Mouse (Mus musculus) neutrophil, adult 5-6 weeks (primary cell): Measurements from ENCODE around the gene Hpca. TPM values are rescaled to one million over a fixed set of nuclear protein-coding genes. Genes with fewer than 3 reads are reported as not detected.

ENCODE experiments used
- ATAC-seq: fragments of 151-379, 151-347 bp; 2 replicates; pipeline ENCODE4 v1.8.0; 2017; ENCODE audit warnings: mild to moderate bottlenecking, moderate TSS enrichment; ENCODE audit not compliant: insufficient number of reproducible peaks, poor library complexity, low FRiP score, severe bottlenecking; ENCODE audit errors: extremely low read depth
- total RNA-seq: library from RNA; stranded (forward); fragments of 200-1000 nt; gene quantifications from 2 replicates; pipeline ENCODE4 v1.2.3, GENCODE M21; 2017

The Hpca gene
- total RNA-seq, 1 experiment from 2014 or later, result not detected

DNA sequence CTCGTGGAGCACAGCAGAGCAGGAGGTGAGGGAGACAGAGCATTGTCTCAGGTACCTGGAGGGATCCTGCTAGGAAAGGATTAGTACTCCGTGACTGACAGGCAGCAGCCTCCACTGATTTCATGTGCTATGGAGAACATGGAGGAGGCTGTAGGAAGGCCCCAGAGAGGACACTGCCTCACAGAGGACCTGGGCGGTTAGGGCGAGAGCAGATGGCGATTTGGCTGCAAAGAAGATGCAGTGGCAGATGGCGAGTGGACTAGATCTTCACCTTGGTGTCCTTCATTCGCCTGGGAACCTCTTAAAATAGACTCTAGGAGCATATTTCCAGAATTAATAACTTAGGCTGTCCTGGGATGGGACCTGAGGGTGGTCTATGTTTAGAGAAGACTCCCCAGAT lies 40.8 kb downstream of the Hpca start:
- ATAC-seq, result no peak

DNA sequence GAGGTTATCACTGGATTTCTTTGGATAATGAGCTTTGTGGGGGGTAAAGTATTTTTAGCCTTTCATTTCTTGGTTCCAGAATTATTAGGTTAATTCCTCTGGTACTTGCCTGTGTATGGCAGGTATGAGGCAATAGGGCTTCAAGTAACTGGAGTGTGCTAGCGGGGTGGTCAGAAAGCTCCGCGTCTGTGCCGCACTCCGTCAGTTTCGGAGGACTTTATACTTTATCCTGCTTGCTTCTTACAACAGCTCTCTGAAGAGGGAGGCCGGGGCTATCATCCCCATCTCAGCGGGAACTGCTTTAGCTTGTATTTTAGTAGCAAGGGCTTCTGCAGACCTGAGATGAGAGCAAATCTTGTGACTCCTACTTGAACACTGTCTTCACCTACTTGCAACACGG lies 42.7 kb downstream of the Hpca start:
- no peak for ATAC-seq

GRCm38 (mm10) chr4:129068848-129069247 lies 53.0 kb downstream of the Hpca start:
- no peak for ATAC-seq

DNA sequence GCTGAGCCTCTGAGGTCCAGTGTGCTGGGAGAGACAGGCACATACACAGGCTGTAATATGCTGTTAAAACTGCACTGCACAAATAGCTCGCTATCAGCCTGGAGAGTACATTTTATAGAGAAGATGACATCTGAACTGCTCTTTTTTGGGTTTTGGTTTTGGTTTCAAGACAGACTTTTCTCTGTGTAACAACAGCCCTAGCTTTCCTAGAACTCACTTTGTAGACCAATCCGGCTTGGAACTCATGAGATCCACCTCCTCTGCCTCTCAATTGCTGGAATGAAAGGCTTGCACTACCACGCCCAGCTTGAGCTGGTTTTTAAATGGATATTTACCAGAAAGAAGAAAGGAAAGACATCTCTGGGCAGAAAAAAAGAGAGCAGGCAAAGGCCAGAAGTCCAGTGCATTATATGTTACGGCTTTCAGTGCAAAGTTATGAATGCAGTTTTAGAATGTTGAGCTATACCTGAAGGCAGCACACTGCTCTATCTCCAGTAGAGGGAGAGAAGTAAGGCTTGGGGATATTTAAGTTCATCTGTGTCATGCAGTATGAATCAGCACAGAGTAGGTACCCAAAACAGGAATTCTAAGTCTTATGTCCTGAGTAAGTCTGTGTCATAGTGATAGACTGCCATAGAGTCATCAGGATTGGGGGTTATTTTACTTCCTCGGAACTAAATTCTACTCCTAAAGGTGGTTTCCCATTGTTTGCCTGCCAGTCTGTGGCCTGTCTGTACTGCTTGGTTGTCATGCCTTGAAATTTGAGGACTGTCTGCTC lies 54.0 kb downstream of the Hpca start:
- ATAC-seq, result no peak

GRCm38 (mm10) chr4:129065688-129066236 lies 56.1 kb downstream of the Hpca start:
- no peak for ATAC-seq

DNA sequence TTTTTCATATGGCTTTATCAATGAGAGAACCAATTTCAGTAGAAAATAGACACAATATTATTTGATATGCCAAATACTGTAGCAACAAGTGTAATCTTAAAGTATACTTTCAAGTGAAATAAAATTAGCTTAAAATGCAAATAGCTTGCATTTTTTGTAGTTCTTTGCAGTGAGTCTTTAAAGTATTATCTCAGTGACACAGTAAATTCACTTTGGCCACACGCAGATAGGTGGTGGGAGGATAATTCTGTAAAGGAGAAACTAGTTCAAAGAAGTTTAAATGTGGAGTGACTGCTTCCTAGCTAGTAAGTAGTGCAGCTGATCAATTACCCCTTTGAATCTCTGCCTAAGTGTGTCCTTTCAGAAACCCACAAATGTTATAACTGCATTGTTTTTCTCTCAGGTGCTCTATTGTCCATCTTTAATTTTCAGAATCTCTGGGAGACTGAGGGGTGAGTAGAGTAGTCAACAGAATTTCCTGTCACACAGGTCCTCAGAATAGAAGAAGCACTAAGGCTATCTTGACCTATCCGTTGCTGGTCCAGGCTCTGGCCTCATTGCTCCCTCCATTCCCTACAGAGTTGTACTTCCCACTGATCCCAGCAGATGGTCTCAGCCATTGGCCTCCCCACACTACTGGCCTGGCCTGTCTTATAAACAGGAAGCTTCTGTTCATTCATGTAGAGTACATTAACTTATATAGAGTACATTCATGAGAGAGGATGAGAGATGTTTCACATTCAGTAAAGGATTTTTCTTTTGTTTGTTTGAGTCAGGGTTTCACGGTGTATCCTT lies 59.4 kb downstream of the Hpca start:
- ATAC-seq, result no peak

Other genes with a start within 250 kb of the Hpca start
- gene Trim62, start 238.5 kb downstream of the Hpca start, total RNA-seq, result 0.58 and 0.86 TPM in 2 replicates
- gene Azin2, start 159.6 kb downstream of the Hpca start, total RNA-seq, result 0.98 TPM in 1 of 2 replicates, not detected in the other
- 36.3 and 40.5 TPM in 2 replicates for gene Ak2, start 130.1 kb downstream of the Hpca start, total RNA-seq
- 196 and 238 TPM in 2 replicates for gene Rnf19b, start 63.8 kb downstream of the Hpca start, total RNA-seq
- gene Tmem54, start 16.5 kb downstream of the Hpca start, total RNA-seq, result not detected in 2 replicates
- not detected in 2 replicates for gene Fndc5, start 15.0 kb upstream of the Hpca start, total RNA-seq
- gene S100pbp, start 67.7 kb upstream of the Hpca start, total RNA-seq, result 33.0 and 44.8 TPM in 2 replicates
- gene Yars, start 67.7 kb upstream of the Hpca start, total RNA-seq, result 26.3 and 31.4 TPM in 2 replicates
- 2.0 TPM in 1 of 2 replicates, not detected in the other for gene C77080, start 139.4 kb upstream of the Hpca start, total RNA-seq
- gene Sync, start 165.6 kb upstream of the Hpca start, total RNA-seq, result 0.12 TPM in 1 of 2 replicates, not detected in the other
- gene Rbbp4, start 213.3 kb upstream of the Hpca start, total RNA-seq, result 61.8 and 63.2 TPM in 2 replicates
- gene Zbtb8os, start 213.7 kb upstream of the Hpca start, total RNA-seq, result 52.5 and 55.0 TPM in 2 replicates